Mouse (Mus musculus) embryonic stem cell, embryonic (primary cell): ENCODE data around the gene Tifa.

ENCODE experiments used
- CTCF ChIA-PET, 4 experiments: fragments of 300-600 bp in 2 of 4; fragments of 350-600 bp in 2 of 4; sonication (Branson Sonifier 250); formaldehyde crosslinking; loops; one replicate each; lab custom pipeline; 2022; ENCODE audit warnings: inconsistent platforms in 2 of 4; lab: Charles Lee
- POLR2A ChIA-PET, 4 experiments: fragments of 300-600 bp in 2 of 4; fragments of 350-600 bp in 2 of 4; sonication (Branson Sonifier 250); formaldehyde crosslinking; loops; one replicate each; lab custom pipeline; 2022; ENCODE audit warnings: antibody characterized with exemption in 4 of 4, inconsistent platforms in 1 of 4; lab: Charles Lee

Tifa gene

GRCm38 (mm10) chr3:127805071-127805470 lies 15.5 kb downstream of the Tifa start:
- ChIA-PET CTCF (no interaction called here), POLR2A (interaction anchor here in 2 of 4 experiments (0.7 to 0.8 kb wide), 2 partner anchors 20 to 59 kb away, joined by 3 read pairs; no protein-coding TSS in a partner anchor)

DNA sequence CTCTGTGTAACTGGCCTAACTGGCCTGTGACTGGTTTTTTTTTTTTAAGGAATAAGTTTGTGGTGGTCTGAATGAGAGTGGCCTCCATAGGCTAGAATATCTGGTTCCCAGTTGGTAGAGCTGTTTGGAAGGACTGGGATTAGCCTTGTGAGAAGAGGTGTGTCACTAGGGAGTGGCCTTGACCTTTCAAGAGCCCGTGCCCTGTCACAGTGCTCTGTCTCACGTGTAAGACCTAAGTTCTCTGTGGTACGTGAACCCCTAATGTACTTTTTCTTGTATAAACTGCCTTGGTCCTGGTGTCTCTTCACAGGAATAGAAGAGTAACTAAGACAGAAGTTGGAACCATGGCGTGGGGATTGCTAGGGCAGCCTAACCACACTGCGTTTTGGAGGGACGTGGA lies 16.4 kb downstream of the Tifa start:
- ChIA-PET POLR2A (interaction anchor here in 1 of 4 experiments (0.8 to 1.5 kb wide), 2 partner anchors 13 to 19 kb away, joined by 3 to 4 read pairs; no protein-coding TSS in a partner anchor), CTCF (no interaction called here)

- CTCF ChIA-PET, result no interaction called here
- POLR2A ChIA-PET, result no interaction called here
Observed at GRCm38 (mm10) chr3:127807846-127808245, 18.2 kb downstream of the Tifa start.

- CTCF ChIA-PET, result no interaction called here
Observed at GRCm38 (mm10) chr3:127809103-127809502, 19.5 kb downstream of the Tifa start.

DNA sequence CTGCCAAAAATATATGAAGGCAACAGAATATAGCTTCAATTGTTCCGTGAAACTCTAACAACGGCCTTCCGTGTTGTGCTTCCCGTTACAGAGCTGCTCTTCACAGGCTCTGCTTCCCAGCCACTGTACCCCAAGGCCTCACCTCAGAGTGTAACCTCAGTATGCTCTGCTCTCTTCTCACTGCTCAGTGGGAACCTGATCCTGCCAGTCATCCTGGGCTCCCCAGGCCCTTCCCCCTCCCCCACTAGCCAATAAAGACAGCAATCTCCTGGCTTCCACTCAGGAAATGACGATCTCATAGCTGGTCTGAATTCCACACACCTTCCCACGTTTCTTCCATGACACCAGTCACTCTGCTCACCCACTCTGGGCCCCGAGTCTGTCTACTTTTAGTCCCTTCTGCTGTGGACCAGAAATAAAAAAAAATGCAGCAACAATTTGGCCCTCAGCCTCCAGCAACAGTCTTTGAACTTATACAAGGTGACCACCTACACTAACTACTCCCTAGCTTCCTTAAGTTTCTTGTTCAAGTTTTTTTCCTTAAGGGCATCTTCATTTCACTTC lies 27.6 kb downstream of the Tifa start:
- POLR2A ChIA-PET, result interaction anchor here in 1 of 4 experiments (1.3 to 2.6 kb wide), 3 partner anchors 15 to 51 kb away, joined by 3 to 9 read pairs (median 5); no protein-coding TSS in a partner anchor
- CTCF ChIA-PET, result no interaction called here

More at GRCm38 (mm10) chr3:127809103-127809502, 19.5 kb downstream of the Tifa start:
- POLR2A ChIA-PET, result interaction anchor here in 1 of 4 experiments (0.6 kb wide), 1 partner anchor 11 kb away, joined by 3 read pairs; no protein-coding TSS in a partner anchor

- CTCF ChIA-PET, result interaction anchor here in 1 of 4 experiments (0.7 to 1.1 kb wide), 2 partner anchors 14 to 77 kb away, joined by 3 read pairs; no protein-coding TSS in a partner anchor
- POLR2A ChIA-PET, result interaction anchor here (0.6 to 2.6 kb wide), 9 partner anchors 12 to 106 kb away, joined by 3 to 9 read pairs (median 4); no protein-coding TSS in a partner anchor
Observed at GRCm38 (mm10) chr3:127818694-127819663, 29.4 kb downstream of the Tifa start.

GRCm38 (mm10) chr3:127820400-127820799 lies 30.8 kb downstream of the Tifa start:
- ChIA-PET CTCF (interaction anchor here in 1 of 4 experiments (0.6 to 0.7 kb wide), 2 partner anchors 17 to 128 kb away, joined by 3 read pairs; no protein-coding TSS in a partner anchor), POLR2A (interaction anchor here in 1 of 4 experiments (1.3 kb wide), 1 partner anchor 13 kb away, joined by 4 read pairs; no protein-coding TSS in a partner anchor)

GRCm38 (mm10) chr3:127821209-127821608 lies 31.6 kb downstream of the Tifa start:
- CTCF ChIA-PET, result no interaction called here
- POLR2A ChIA-PET, result interaction anchor here in 1 of 4 experiments (1.3 kb wide), 1 partner anchor 12 kb away, joined by 4 read pairs; no protein-coding TSS in a partner anchor

DNA sequence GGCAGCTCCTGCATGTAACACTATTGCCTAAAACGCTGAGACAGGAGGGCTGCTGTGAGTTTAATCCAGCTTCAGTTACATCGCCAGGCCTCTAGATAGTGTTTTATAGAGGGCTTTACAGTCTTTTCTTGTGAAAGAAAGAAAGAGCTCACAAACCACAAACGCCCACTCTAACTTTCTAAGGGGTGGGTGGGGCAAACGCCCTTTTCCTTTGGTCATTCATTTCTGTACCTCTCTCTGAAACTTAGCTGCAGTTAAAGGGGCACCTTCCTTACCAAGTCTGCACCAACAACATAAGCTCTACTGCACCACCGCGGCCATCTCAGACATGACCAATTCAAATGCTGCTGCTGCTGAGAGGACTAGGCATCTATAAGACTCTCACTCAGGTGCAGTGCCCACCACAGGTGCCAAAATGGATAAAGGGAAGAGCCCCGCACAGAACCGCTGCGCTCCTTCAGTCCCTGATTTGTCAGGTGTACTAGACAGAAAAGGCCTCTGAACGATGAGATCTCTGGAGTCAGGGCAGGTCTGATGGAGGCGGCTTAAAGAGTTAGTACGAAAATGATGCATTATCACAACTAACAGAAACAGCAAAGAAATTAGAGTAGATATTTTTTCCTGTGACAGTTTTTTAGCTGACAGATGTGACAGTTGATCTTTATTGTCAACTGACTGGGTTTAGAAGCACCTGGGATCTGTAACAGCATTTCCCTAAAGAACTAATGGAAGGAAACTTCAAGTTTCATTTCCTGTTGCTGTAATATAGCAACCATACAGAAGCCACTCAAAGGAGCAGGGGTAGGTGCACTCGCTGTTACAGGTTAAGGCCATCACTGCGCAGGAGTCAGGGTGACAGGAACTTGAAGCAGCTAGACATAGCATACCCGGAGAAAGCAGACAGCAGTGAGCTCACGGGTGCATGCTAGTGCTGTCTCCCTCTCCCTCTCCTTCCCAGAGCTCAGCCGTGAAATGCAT lies 34.6 kb downstream of the Tifa start:
- CTCF ChIA-PET, result interaction anchor here in 1 of 4 experiments (0.6 to 1.2 kb wide), 2 partner anchors 190 to 199 kb away, joined by 3 to 5 read pairs; no protein-coding TSS in a partner anchor
- POLR2A ChIA-PET, result interaction anchor here in 2 of 4 experiments (0.5 to 1.8 kb wide), 8 partner anchors 9 to 115 kb away, joined by 3 to 7 read pairs (median 3); no protein-coding TSS in a partner anchor

GRCm38 (mm10) chr3:127826503-127826902 lies 36.9 kb downstream of the Tifa start:
- POLR2A ChIA-PET, result interaction anchor here in 2 of 4 experiments (0.5 to 2.1 kb wide), 3 partner anchors 10 to 365 kb away, joined by 3 to 4 read pairs (median 3); no protein-coding TSS in a partner anchor
- CTCF ChIA-PET, result interaction anchor here in 2 of 4 experiments (0.6 to 1.3 kb wide), 2 partner anchors 36 to 192 kb away, joined by 3 to 4 read pairs; no protein-coding TSS in a partner anchor

DNA sequence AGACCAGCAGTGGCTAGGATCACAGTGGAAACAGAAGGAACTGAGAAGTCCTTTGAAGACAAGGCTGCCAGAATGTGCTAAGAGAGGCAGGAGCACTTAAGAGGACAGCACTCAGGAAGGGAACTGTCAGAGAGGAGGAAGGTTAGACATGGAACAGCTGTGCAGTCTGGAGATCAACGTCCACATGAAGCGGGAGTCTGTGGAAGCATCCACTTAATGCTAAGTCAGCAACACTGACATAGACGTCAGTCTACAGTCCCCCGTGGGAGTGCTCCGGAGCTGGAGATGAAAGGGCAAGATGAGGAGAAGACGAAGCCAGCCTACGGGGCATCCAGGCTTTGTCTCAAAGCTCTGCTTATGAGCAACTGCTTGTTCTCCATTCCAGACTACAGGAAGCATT lies 37.5 kb downstream of the Tifa start:
- CTCF ChIA-PET, result interaction anchor here in 1 of 4 experiments (1.3 kb wide), 1 partner anchor 193 kb away, joined by 4 read pairs; no protein-coding TSS in a partner anchor
- POLR2A ChIA-PET, result interaction anchor here in 1 of 4 experiments (2.1 kb wide), 1 partner anchor 9 kb away, joined by 4 read pairs; no protein-coding TSS in a partner anchor

DNA sequence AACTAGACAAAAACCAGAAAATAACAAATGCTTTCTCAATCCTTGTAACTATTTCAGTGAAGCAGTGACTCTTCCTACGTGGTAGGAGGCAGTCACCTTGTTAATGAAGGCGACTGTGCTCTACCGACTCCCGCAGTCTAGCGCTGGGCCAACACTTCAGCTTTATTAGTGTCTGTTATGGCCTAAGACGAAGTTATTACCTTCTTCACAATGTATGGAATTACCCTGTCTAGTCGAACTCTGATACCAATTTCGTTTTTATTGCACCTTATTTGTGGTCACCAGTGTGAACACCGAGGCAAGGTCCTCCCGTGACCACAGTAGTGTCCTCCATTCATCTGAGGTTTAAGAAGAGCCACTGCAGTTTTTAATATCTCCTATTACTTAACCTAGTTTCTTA lies 40.6 kb downstream of the Tifa start:
- POLR2A ChIA-PET, result no interaction called here
- CTCF ChIA-PET, result no interaction called here

- ChIA-PET POLR2A (interaction anchor here in 2 of 4 experiments (0.9 to 2.9 kb wide), 5 partner anchors 9 to 65 kb away, joined by 3 to 9 read pairs (median 6); partner anchors contain the start of gene Fam241a (in 1 of the 2)), CTCF (interaction anchor here in 2 of 4 experiments (0.6 kb wide), 3 partner anchors 146 to 1852 kb away, joined by 3 to 13 read pairs (median 3); no protein-coding TSS in a partner anchor)
Observed at GRCm38 (mm10) chr3:127831079-127831478, 41.5 kb downstream of the Tifa start.

DNA sequence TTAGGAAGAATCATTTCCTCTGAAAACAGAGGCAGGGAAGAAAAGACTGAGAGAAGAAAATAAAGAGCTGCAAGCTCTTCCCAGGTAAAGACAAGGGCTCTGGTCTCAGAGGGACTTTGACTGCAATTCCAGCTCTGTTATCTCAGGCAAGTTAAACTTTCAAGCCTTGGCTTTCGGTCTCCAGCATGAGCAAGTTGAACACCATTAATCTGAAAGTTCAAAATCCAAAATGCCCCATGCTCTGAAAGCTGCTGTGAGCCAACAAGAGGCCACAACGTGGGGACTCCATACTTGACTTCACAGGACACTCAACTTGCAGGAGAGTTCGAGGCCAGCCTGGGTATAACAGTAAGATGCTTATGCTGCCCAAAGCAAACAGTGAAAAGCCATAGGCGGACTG lies 44.4 kb downstream of the Tifa start:
- POLR2A ChIA-PET, result interaction anchor here in 2 of 4 experiments (0.8 to 2.1 kb wide), 5 partner anchors 10 to 62 kb away, joined by 3 to 7 read pairs (median 4); partner anchors contain the start of gene Fam241a (in 1 of the 2)
- CTCF ChIA-PET, result no interaction called here

- POLR2A ChIA-PET, result interaction anchor here in 1 of 4 experiments (1.8 to 3.4 kb wide), 2 partner anchors 9 to 15 kb away, joined by 4 to 18 read pairs; no protein-coding TSS in a partner anchor
- CTCF ChIA-PET, result no interaction called here
Observed at GRCm38 (mm10) chr3:127835594-127835993, 46.0 kb downstream of the Tifa start.

DNA sequence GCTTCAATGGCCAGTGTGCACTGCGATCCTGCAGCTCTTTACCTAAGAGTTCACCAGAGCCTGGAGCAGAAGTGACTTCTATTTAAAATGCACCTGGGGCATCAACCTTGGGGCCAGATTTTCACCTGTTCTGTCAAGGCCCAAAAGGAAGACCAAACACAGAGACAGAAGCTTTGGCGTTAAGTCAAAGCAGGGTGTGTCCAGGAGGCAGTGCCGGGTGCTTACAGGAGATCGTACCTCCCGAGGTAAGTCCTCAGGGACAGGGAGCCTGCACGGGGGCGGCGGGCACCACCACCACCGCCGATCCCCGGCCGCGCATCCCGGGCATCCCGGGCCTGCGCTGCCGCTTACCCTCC lies 47.2 kb downstream of the Tifa start:
- ChIA-PET CTCF (interaction anchor here in 1 of 4 experiments (1.1 kb wide), 1 partner anchor 110 kb away, joined by 3 read pairs; no protein-coding TSS in a partner anchor), POLR2A (interaction anchor here in 3 of 4 experiments (0.6 to 3.4 kb wide), 8 partner anchors 10 to 344 kb away, joined by 3 to 18 read pairs (median 4); no protein-coding TSS in a partner anchor)
